Mouse (Mus musculus) adipocyte (in vitro differentiated cells): ENCODE measurements around the gene Kif2c.

Experiments
- DNase-seq: peaks from one replicate; pipeline ENCODE4 v3.0.0-alpha.2; 2016; ENCODE audit warnings: low spot score

Kif2c gene

DNA sequence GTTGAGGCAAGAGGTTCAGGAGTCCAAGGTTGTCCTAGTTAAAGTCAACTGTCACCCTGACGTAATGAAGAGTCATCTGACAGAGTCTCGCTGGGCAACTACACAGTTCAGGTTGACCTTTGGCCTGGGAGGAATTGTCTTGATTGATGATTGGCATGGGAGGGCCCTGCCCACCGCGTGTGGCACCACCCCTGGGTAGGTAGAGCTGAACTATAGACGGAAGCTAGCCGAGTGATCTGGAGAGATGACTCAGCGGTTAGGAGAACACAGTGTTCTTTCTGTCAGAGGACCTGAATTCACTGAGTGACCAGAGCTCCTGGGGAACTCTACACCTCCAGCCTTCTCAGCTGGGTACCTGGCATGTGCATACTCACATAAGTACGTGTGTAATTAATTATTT is 46.4 kb downstream of the Kif2c start:
- peak; percentile 52 for DNase-seq

GRCm38 (mm10) chr4:117134601-117134995 is 47.8 kb downstream of the Kif2c start:
- DNase-seq, result no peak

- DNase-seq, result peak; percentile 94
Observed at GRCm38 (mm10) chr4:117133817-117134600, 48.4 kb downstream of the Kif2c start, which contains the start of gene Plk3. Plk3 (minus strand) TSS chr4:117133963.

DNA sequence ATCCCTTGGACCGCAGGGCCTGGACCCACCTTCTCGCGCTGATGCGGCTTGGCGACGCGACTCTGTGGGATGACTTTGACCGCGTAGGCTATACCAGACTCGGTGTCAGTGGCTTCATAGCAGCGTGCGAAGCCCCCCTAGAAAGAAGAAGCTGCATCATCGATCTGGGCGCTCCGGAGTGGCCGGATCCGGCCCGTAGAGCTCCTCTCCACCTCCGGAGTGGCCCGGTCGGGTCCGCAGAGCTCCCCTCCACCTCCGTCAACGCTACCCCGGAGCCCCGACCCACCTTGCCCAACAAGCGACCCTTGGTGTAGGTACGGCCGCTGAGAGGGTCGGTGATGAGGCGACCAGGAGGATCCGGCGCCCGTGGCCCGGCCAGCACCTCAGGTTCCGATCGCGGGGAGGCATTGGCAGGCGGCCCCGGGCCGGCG is 49.1 kb downstream of the Kif2c start:
- DNase-seq, result no peak

DNA sequence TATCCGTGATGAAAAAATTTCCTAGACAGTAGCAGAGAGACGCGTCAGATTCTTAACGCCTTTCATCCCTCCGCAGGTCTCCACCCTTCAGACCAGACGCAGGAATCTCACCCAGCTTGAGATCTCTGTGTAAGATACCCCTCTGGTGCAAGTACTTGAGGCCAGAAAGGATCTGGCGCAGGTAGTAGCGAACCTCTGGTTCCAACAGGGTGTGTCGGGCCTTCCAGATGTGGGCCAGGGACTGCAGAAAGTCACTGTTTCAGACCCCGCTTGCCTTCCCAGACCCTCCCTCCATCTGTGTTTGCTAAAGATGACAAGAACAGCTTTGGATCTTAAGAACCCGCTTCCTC is 49.7 kb downstream of the Kif2c start:
- DNase-seq, result no peak

DNA sequence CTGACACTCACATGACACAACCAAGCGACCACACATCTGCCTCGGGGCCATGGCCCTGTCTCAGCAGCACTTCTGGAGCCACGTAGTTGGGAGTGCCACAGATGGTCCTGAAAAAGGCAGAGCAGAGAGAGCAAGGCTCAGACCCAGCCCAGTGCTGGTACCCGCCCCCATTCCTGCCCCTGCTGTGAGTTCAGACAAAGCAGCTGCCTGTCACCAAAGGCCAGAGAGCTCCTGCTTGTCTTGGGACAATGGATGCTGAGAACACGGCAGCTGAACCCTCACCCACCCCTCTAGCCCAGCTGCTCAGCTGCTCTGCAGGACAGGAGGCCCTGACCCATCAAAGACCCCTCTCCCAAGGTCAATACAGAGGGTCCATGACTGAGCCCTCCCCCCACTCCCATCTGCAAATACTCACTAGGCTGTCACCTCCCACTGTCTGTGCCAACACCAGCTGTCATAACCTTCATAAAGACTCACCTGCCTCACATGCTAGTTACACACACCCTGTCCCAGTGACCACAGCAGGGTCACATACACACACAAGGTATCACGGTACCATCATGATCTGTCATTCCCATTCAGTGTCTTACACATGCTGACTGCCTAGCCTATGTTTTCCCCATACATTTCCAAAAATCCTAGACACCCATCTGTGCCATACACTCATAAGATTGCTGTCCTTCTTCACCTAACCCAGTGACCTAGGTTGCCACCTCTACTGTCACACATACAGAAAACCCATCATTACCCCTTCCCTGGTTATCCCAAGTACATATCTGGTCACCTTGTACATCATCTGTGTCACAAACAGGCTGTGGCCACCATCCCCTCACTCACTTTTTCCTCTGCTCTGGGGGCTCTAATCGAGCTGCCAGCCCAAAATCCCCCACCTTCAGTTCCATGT is 50.3 kb downstream of the Kif2c start:
- no peak for DNase-seq

GRCm38 (mm10) chr4:117131198-117131597 is 51.2 kb downstream of the Kif2c start:
- no peak for DNase-seq

GRCm38 (mm10) chr4:117130790-117131189 is 51.6 kb downstream of the Kif2c start:
- no peak for DNase-seq

DNA sequence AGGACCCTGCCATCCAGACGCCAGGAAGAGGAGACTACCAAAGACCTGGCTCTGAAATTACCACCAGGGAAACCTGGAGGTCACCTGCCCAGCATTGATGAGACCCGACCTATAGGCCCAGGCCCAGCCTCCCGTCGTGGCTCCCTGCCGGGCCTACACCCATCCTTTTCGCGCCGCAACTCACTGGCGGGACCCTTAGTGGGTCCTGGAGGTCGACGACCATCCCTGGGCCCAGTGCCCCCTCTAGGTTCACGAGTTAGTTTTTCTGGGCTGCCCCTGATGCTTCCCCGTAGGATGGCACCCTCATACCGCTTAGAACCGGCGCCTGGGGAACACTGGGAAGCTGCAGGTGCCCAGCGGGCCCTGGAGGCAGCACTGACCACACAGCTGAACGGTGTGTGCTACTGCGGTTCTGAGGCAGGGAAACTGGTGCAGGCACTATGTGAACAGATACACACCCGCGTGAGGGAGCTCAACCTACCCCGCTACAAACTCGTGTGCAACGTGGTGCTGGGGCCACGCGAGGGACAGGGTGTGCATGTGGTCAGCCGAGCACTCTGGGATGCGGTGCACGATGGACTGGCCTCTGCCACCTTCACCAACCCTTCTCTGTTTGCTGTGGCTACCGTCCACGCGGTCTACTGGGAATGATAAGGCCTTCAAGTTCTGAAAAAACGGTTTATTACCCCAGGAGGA is 54.3 kb downstream of the Kif2c start:
- DNase-seq, result no peak

DNA sequence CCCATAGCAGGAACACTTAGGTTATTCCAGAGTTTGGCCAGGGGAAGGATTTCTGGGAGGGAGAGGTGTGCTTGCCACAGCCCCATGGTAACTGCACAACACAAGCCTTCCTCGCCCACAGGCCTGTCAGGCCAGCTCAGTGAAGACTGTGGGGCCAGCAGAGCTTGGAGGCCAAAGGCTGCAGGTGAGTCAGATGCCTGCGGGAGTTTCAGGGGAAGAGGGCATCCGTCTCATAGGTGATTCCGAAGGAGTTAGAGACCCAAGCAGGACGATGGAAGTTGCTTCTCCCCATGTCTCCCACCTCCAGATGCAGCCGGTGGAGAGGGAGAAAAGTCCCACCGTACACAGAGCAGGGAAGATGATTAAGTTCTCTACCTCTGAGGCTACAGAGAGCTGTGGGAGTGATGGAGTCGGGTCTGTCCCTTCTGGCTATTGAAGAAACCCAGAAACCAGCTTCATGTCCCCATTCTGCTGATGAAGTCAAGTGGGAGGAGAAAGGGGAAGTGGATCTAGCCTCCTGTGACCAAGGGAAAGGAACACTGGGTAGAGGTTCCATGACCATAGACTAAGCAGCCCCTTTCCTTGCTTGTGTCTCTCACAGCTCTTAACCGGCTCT is 55.7 kb downstream of the Kif2c start, which contains the start of gene Tctex1d4:
TSS of gene Tctex1d4 (plus strand) at position 120 of the 616 bp plus-strand sequence.
- no peak for DNase-seq

- peak; percentile 83 for DNase-seq
Observed at GRCm38 (mm10) chr4:117125910-117126674, 56.3 kb downstream of the Kif2c start.

GRCm38 (mm10) chr4:117125348-117125909 is 57.0 kb downstream of the Kif2c start, which contains the start of gene Btbd19:
Btbd19 (minus strand) TSS chr4:117125725.
- peak; percentile 75 for DNase-seq

DNA sequence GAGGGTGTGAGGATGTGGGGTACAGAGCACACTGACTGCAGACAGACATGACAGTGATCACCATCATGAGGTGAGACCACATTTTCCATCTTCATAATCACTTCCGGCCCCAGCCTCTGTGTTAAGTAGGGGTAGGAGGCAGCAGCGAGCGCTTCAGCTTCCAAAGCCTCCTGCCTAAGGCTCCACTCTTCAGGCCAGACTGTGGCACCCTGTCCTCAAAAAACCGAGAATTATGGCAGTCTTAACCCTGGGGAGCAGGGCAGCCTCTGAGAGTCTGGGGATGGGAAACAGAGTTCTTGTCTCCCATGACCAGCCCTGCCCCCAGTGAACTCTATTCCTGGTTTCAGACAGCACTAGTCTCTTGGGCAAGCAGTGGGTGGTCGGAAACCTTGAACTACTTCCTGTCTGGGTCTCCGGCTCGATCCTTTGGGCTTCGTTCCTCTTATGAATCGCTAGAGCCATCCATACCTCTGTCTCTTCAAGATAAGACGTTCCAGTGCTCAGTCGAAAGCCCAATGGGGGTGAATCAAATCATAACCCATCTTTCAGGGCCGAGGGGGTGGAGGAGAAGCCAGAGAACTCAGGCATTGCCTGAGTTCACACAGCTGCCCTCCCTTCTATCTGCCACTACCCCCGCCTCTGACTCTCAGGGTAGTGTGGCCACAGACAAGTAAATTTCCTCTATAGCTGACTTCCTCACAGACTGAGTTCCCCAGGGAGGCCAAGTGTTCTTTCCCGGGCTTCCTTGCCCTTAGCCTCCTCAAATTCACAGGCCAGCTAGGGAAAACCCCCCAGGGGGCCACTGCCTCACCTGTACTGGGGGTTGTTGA is 57.7 kb downstream of the Kif2c start:
- DNase-seq, result peak; percentile 73

DNA sequence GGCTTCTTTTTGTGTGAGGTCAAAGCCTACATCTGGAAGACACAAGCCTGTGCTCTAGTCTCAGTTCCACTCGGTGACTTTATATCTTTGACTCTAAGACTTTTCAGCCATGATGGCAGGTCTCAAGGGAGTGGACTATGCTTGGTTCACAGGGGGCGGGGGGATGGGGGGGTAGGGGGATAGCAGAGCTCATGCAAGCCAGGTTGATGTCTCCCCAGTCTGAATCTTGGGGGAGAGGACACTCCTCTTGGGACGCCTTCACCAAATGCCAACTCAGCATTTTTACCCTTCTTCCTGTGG is 58.3 kb downstream of the Kif2c start:
- DNase-seq, result no peak

DNA sequence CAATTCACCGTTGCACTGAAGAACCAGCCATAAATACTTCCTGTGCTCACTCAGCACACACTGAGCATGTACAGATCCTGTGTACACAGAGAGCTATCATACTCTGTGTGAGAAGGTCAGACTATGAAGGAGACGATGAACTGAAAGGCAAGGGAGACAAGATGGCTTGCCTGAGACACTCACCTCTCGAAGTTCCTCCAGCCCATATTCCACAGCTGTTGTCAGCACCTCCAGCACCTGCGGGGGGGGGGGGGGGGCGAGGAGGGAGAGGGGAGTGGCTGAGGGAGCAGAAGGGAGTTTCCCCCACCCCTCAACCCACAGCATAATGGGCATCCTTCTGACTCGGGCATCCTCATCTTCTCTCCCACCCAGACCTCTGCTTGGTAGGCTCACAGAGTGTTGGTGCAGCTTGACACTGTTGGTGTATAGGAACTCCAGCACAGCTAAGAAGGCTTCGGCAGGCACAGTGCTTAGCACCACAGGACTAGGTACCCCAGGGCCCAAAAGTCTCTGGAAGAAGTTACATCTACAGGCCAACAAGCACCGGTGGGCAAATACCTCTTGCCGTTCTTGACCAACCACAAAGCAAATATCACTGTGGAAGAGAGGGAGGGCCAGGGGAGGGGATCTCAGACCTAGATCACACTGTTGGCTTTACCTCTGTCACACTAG is 58.8 kb downstream of the Kif2c start:
- no peak for DNase-seq

GRCm38 (mm10) chr4:117122209-117122608 is 60.2 kb downstream of the Kif2c start:
- DNase-seq, result no peak

GRCm38 (mm10) chr4:117120445-117121414 is 61.7 kb downstream of the Kif2c start:
- DNase-seq, result peak; percentile 99

GRCm38 (mm10) chr4:117120052-117120444 is 62.4 kb downstream of the Kif2c start:
- DNase-seq, result no peak
